Mouse (Mus musculus): ENCODE measurements around the gene Ndufb4.
"Not testable (repeated sequence)": the region's sequence is repeated elsewhere in the genome, so short reads cannot be mapped to it uniquely, and the experiment has no call there.

The Ndufb4 gene

GRCm38 (mm10) chr16:37677586-37677985 is 23.3 kb upstream of the Ndufb4 start:
- DNase-seq = no peak

- DNase-seq = no peak
These were observed 22.4 kb upstream of the Ndufb4 start for GRCm38 (mm10) chr16:37676677-37677072.

GRCm38 (mm10) chr16:37676024-37676676 is 21.9 kb upstream of the Ndufb4 start:
- peak; percentile 84 for DNase-seq

- no peak for DNase-seq
These were observed 21.1 kb upstream of the Ndufb4 start for GRCm38 (mm10) chr16:37675326-37675725.

- DNase-seq = no peak
These were observed 16.5 kb upstream of the Ndufb4 start for GRCm38 (mm10) chr16:37670666-37671283.

- DNase-seq = no peak
These were observed 11.2 kb upstream of the Ndufb4 start for GRCm38 (mm10) chr16:37665394-37665935.

- DNase-seq = no peak
These were observed 9.6 kb upstream of the Ndufb4 start for GRCm38 (mm10) chr16:37663643-37664459.

- no peak for DNase-seq
These were observed 2.5 kb upstream of the Ndufb4 start for GRCm38 (mm10) chr16:37656796-37657195.

- no peak for DNase-seq
These were observed 1.6 kb upstream of the Ndufb4 start for GRCm38 (mm10) chr16:37655756-37656347.

- no peak for DNase-seq
These were observed 690 bp upstream of the Ndufb4 start for GRCm38 (mm10) chr16:37654831-37655455.

GRCm38 (mm10) chr16:37653058-37653457 is 1.2 kb downstream of the Ndufb4 start:
- DNase-seq = no peak

GRCm38 (mm10) chr16:37652654-37653053 is 1.6 kb downstream of the Ndufb4 start:
- DNase-seq = no peak

GRCm38 (mm10) chr16:37651467-37651866 is 2.8 kb downstream of the Ndufb4 start:
- no peak for DNase-seq

- DNase-seq = no peak
These were observed 5.2 kb downstream of the Ndufb4 start for GRCm38 (mm10) chr16:37649068-37649467.

- DNase-seq = no peak
These were observed 6.3 kb downstream of the Ndufb4 start for GRCm38 (mm10) chr16:37647936-37648335.

GRCm38 (mm10) chr16:37647067-37647466 is 7.2 kb downstream of the Ndufb4 start:
- peak; percentile 61 for DNase-seq

- no peak for DNase-seq
These were observed 8.5 kb downstream of the Ndufb4 start for GRCm38 (mm10) chr16:37645799-37646198.

GRCm38 (mm10) chr16:37645211-37645610 is 9.0 kb downstream of the Ndufb4 start:
- no peak for DNase-seq

- DNase-seq = no peak
These were observed 9.8 kb downstream of the Ndufb4 start for GRCm38 (mm10) chr16:37644486-37644885.

- DNase-seq = not testable (repeated sequence)
These were observed 13.7 kb downstream of the Ndufb4 start for GRCm38 (mm10) chr16:37640522-37640921.

GRCm38 (mm10) chr16:37637802-37638201 is 16.5 kb downstream of the Ndufb4 start:
- DNase-seq = no peak

GRCm38 (mm10) chr16:37636107-37636506 is 18.1 kb downstream of the Ndufb4 start:
- peak; percentile 82 for DNase-seq

- no peak for DNase-seq
These were observed 19.2 kb downstream of the Ndufb4 start for GRCm38 (mm10) chr16:37635095-37635494.
